In the genomic region with DNA sequence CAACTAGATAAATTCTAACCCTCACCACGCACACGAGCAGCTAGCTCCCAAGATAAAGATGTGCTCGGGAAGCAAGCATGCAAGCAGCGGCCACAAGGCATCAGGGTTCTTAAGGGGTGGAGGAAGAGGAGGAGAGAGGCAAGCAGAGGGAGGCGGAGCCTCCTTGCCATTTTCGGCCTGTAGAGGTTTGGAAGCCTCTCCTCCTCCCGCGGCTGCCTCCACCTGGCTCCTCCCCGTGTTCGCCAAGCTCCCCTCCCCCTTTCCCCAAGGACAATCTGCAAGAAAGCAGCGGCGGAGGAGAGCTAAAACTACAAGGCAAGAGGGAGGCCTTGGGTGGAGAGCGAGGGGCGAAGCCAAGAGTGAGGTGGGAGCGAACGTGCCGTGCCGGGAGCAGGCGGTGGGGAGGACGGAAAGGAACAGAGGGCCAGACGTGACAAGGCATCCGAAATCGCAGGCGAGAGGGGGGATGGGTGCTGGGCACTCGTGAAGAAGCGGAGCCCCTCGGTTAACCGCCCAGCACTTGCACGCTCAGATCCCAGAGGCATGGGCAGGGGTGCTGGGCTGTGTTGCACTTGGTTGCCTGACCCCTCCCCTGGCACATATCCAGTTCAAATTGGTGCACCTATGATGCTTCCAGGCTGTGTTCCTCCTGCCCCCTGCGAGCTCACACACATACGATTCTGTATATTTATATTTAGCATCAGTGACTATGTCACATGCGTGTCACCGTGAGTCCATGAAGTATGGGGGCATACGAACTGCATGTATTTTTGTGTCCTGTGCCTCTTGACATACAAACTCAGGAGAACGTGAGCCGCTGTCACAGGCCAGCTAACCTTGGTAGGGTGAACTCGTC, we compare ENCODE assay signal across 8 mouse cellular contexts. TPM values are rescaled to one million over a fixed set of nuclear protein-coding genes. Genes with fewer than 3 reads are reported as not detected.
DNase-seq lines count a peak whose midpoint lies in the region; ATAC-seq lines count a peak whose summit lies in the region.

No protein-coding gene starts in this region.

- H3K9me3 ChIP-seq in intestine, embryonic 14.5 days (ENCODE audit: control insufficient read depth, low read length), result no peaks in the 10 kb centered on the region

- H3K4me3 ChIP-seq in intestine, embryonic 14.5 days (ENCODE audit: low read depth, low read length), result peak overlapping the region; percentile 70

- WGBS in intestine, embryonic 14.5 days, result 3% methylated on average over 36 of the region's 37 CpGs

- peak overlapping the region; percentile 60 for H3K27ac ChIP-seq in intestine, embryonic 14.5 days (ENCODE audit: low read depth)

- H3K4me1 ChIP-seq in intestine, embryonic 14.5 days (replicated peaks; ENCODE audit: control insufficient read depth, insufficient read depth, low read length), result 0 out of 2 replicates have a peak, but pooled peaks cover 8% of the 10 kb centered on the region

- H3K27me3 ChIP-seq in intestine, embryonic 14.5 days (replicated peaks; ENCODE audit: control insufficient read depth, insufficient read depth, low read length), result no peaks in the 10 kb centered on the region

- intact Hi-C loops in gastrocnemius, postnatal 36 days (cut with DNase I), result loop anchor here (10.0 kb wide), 1 partner anchor 716 kb away; no protein-coding TSS in a partner anchor
- intact Hi-C loops in left cerebral cortex, postnatal 10 days (cut with DNase I), result loop anchor here (5.0 to 10.0 kb wide), 2 partner anchors 39 to 286 kb away; no protein-coding TSS in a partner anchor

- peaks cover 9% of the 10 kb centered on the region for H3K36me3 ChIP-seq in intestine, embryonic 14.5 days (ENCODE audit: control insufficient read depth, insufficient read depth, low read length)

- ATAC-seq in intestine, embryonic 14.5 days (replicated peaks; ENCODE audit: low FRiP score, low TSS enrichment, low read depth), result peak; percentile 91
- ATAC-seq in megakaryocyte progenitor cell, adult 5-6 weeks (replicated peaks; ENCODE audit: poor library complexity), result peak; percentile 91

- H3K4me2 ChIP-seq in intestine, embryonic 14.5 days (ENCODE audit: low read length), result peak overlapping the region; percentile 66

- H3K9ac ChIP-seq in intestine, embryonic 14.5 days (ENCODE audit: low read length), result peak overlapping the region; percentile 61

- DNase-seq in adrenal gland, adult 8-10 months, result peak; percentile 87
- peak; percentile 79 for DNase-seq in embryo, embryonic 11.5 days (ENCODE audit: low read depth, low spot score)
- peak; percentile 77 to 83 for DNase-seq in gastrocnemius, postnatal 36 days
- peak; percentile 89 for DNase-seq in intestine, embryonic 14.5 days (ENCODE audit: low spot score)
- peak; percentile 86 to 90 for DNase-seq in left cerebral cortex, postnatal 10 days (ENCODE audit: extremely low spot score in 1 of 2, low spot score in 2 of 2)
- DNase-seq in right cerebral cortex, postnatal 25 days, result peak; percentile 90
- DNase-seq in urinary bladder, postnatal 36 days (ENCODE audit: low spot score in 2 of 2), result peak; percentile 78 to 86

RNA-seq across cellular contexts. Expression of gene Senp1, which starts 15.0 kb away (rescaled TPM):
- total RNA-seq in adrenal gland, adult 8-10 months (2022), result 10 to 100 TPM; 17.8 to 24.9 (median 20.1) TPM
- 1 to 10 TPM; 6.0 to 8.1 TPM for total RNA-seq in gastrocnemius, postnatal 36 days (2021)
- 36.3 and 36.4 TPM in 2 replicates for polyA plus RNA-seq in intestine, embryonic 14.5 days (2014; fragmentation: Nextera tagmentation; extraction: Ambion mirVana)
- 10 to 100 TPM; 13.6 to 14.1 TPM for total RNA-seq in left cerebral cortex, postnatal 10 days (2021)
- 55.1 and 60.2 TPM in 2 replicates for total RNA-seq in megakaryocyte progenitor cell, adult 5-6 weeks (2015)
- 53.0 and 57.6 TPM in 2 replicates for total RNA-seq in megakaryocyte progenitor cell, adult 5-6 weeks (2017)

RNA-seq across cellular contexts. Expression of gene Pfkm, which starts 16.1 kb away (rescaled TPM):
- 100 to 1,000 TPM in 2 of 4 experiments, 10 to 100 TPM in 2; 73.8 to 119 (median 95.8) TPM for total RNA-seq in adrenal gland, adult 8-10 months (2022)
- total RNA-seq in gastrocnemius, postnatal 36 days (2021), result 1,000 to 10,000 TPM; 2,575 to 2,874 TPM
- 28.8 and 31.4 TPM in 2 replicates for polyA plus RNA-seq in intestine, embryonic 14.5 days (2014; fragmentation: Nextera tagmentation; extraction: Ambion mirVana)
- 100 to 1,000 TPM; 267 to 286 TPM for total RNA-seq in left cerebral cortex, postnatal 10 days (2021)
- 5.4 and 5.9 TPM in 2 replicates for total RNA-seq in megakaryocyte progenitor cell, adult 5-6 weeks (2015)
- 14.1 and 20.0 TPM in 2 replicates for total RNA-seq in megakaryocyte progenitor cell, adult 5-6 weeks (2017)

RNA-seq across cellular contexts. Expression of gene Asb8, which starts 56.9 kb away (rescaled TPM):
- total RNA-seq in adrenal gland, adult 8-10 months (2022), result 10 to 100 TPM; 39.6 to 49.2 (median 43.8) TPM
- 100 to 1,000 TPM; 107 to 122 TPM for total RNA-seq in gastrocnemius, postnatal 36 days (2021)
- 47.7 and 50.3 TPM in 2 replicates for polyA plus RNA-seq in intestine, embryonic 14.5 days (2014; fragmentation: Nextera tagmentation; extraction: Ambion mirVana)
- total RNA-seq in left cerebral cortex, postnatal 10 days (2021), result 10 to 100 TPM; 36.2 to 41.8 TPM
- 28.4 and 28.8 TPM in 2 replicates for total RNA-seq in megakaryocyte progenitor cell, adult 5-6 weeks (2015)
- total RNA-seq in megakaryocyte progenitor cell, adult 5-6 weeks (2017), result 25.3 and 27.6 TPM in 2 replicates

RNA-seq across cellular contexts. Expression of gene Ccdc184, which starts 58.4 kb away (rescaled TPM):
- 1 to 10 TPM in 2 of 4 experiments, under 1 TPM in 2; 0.59 to 1.3 (median 1.0) TPM for total RNA-seq in adrenal gland, adult 8-10 months (2022)
- not detected for total RNA-seq in gastrocnemius, postnatal 36 days (2021)
- 1.6 and 2.0 TPM in 2 replicates for polyA plus RNA-seq in intestine, embryonic 14.5 days (2014; fragmentation: Nextera tagmentation; extraction: Ambion mirVana)
- 10 to 100 TPM; 43.7 to 49.0 TPM for total RNA-seq in left cerebral cortex, postnatal 10 days (2021)
- total RNA-seq in megakaryocyte progenitor cell, adult 5-6 weeks (2015), result not detected in 2 replicates
- not detected in 2 replicates for total RNA-seq in megakaryocyte progenitor cell, adult 5-6 weeks (2017)

Comparison
In these comparisons a context has a peak if more than half of its experiments do, and no peak if none do; other contexts are left out.
1. Peak in every context shown above with its lines: DNase-seq, ATAC-seq, H3K4me3 ChIP-seq and H3K27ac ChIP-seq.
2. RNA of gene Pfkm, which starts 16.1 kb away (total RNA-seq): 2,575 to 2,874 TPM in gastrocnemius, postnatal 36 days; 267 to 286 TPM in left cerebral cortex, postnatal 10 days, 73.8 to 119 TPM in adrenal gland, adult 8-10 months and 5.4 to 20.0 TPM in megakaryocyte progenitor cell, adult 5-6 weeks; every median in the first group is over 4 times any median in the second.